Mouse (Mus musculus) neural tube, embryonic 15.5 days (tissue): ENCODE results near the gene Robo2. TPM values are rescaled to one million over a fixed set of nuclear protein-coding genes. Genes with fewer than 3 reads are reported as not detected.

Experiments used
- microRNA counts: library from miRNA; unstranded; fragments of <30 nt; microRNA quantifications from one replicate; lab custom pipeline; 2016
- microRNA-seq: library from miRNA; unstranded; fragments of <30 nt; microRNA quantifications from one replicate; pipeline ENCODE4, GENCODE M21; 2017
- polyA plus RNA-seq: library from polyadenylated mRNA; unstranded; fragments of >200 nt; fragmentation: Nextera tagmentation; extraction: Ambion mirVana; gene quantifications from 2 replicates; pipeline ENCODE4 v1.2.1, GENCODE M21; 2015

The Robo2 gene
- polyA plus RNA-seq, 1 experiment from 2014 or later, result 87.3 TPM

MicroRNA genes within 50 kb of the gene (microRNA counts, 519-probe panel; counts per million panel counts)
- microRNA mmu-miR-691 (lab: Ali Mortazavi, UCI), result 1,277 counts per million, percentile 9 among the panel's probes with 10 or more counts

Small RNAs within 50 kb of the gene (microRNA-seq; reads per million reads assigned to microRNA genes)
- gene Gm24272, result not detected
- not detected for gene Mir691
